Mouse (Mus musculus) CD4-positive, CD25-positive, alpha-beta regulatory T cell (primary cell): Measurements from ENCODE around the gene Adck2. TPM values are rescaled to one million over a fixed set of nuclear protein-coding genes. Genes with fewer than 3 reads are reported as not detected.

ENCODE experiments used
- polyA plus RNA-seq: library from polyadenylated mRNA; unstranded; fragments of 100-300 nt; shearing (Covaris generic); gene quantifications from one replicate; pipeline ENCODE4 v1.2.1, GENCODE M21; 2017

Gene Adck2
- polyA plus RNA-seq = 68.7 TPM

DNA sequence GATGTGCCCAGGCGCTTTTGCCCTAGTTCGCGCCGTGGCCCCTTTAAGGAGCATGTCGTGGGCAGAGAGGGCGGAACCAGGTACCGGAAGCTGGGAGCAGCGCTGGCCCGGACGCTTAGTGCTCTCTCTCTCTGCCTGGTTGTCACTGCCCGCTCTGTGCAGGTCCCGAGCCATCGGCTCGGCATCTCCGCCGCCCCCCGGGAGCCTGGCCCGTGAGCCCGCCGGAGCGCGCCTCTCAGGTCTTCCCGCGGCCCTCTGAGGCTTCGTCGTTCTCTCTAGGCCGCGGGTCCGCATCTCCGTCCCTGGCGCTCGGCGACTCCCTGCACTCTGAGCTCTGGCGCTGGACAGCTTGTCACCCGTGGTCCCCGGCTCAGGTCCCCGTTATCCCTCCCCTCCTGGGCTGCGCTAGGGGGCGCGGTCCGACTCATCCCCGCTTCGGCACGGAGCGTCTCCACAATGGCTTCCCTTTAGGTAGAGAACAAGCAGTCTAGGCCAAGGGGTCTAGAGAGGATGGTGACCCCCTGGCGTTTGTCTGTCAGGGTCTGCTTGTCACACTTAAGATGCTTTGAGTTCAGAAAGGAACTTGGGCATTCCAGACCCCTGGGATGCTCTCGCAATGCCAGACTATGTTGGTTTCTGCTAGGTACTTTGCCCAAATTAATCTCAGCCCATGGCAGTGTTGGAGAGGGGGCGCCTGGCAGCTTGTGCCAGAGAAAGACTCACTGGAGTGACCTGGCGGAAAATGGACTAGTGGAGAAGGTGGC is at the start of gene Adck2:
TSS of gene Adck2 (plus strand) at position 83 of the 764 bp plus-strand sequence.

DNA sequence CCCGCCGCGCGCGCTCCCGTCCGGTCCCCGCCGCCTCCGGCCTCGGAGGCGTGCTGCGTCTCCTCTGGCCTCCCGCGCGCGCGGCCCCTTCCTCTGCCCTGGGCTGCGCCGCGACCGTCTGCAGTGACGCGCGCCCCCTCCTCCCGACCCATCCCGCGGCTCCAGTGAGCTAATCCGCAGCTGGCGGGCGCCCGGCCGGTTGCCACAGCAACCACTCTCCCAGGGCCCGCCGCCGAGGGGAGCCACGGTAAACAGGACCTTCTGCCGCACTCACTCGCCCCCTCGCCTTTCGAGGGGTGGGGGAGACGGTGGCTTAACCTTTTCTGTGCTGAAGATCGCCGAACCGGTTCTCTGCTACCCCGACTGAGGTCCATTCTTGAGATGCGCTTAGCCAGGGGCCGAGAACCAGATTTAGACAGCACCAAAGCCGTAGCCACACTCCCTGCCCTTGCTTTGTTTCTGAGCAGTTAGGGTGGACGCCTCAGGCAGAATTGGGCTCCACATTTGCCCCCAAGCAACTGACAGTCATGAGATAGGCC is 15.9 kb upstream of the Adck2 start, which contains the start of gene Dennd2a:
TSS of gene Dennd2a (minus strand) at position 145 of the 539 bp plus-strand sequence.

DNA sequence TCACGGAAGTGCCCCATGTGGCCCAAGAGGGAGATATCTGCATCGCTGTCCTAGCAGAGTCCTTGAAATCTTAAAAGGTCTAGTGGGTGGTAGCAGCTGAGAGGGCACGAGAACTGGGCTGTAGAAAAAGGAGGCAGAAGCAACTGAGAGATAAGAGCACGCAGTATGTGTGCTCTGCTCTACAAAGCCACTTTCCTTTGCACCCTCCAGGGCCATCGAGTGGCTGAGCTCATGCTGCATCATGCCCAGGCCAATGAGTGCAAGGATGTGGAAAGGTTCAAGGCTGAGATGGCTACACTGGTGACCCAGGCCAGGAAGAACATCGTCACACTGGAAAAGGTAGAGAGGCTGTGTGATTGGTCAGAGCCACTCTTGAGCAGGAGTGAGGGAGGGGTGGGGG is 11.8 kb downstream of the Adck2 start, which contains the start of gene Gm42420:
TSS of gene Gm42420 (plus strand) at position 237 of the 400 bp plus-strand sequence.

DNA sequence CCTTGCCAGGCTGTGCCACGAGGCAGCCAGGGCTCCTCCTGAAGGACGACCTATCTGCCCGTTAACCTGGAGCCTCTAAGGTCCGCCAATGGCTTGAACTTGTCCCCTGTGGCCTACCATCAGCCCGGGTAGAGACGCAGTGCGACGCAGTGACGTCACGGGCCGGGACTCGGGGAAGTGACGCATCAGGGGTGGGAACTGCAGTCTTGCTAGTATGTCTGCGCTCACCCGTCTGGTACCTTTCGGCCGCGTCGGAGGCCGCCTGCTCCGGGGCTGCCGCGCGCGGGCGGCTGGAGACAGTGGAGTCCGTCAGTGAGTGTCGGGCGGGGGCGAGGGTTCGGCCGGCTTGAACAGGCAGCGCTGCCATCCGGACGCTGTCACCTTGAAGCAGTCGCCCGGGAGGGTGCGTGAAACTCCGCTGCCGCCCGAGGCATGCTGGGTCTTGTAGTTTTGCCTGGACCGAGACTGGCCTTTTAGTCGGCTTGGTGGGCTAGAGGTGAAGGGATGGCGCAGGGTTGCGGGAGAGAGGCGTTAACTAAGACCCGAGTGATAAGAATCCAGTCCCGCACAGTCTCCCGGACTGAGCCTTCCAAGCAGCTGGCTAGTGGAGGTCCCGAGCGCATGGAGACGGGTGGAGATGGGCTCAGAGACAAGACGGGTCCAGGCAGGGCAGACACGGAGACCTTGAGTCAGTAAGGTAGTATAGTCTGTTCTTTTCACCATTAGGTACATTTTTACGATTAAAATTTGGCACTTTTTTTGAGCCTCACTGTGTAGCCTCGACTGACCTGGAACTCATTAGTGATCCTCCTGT is 18.9 kb downstream of the Adck2 start, which contains the start of gene Ndufb2:
TSS of gene Ndufb2 (plus strand) at position 174 of the 814 bp plus-strand sequence.

Other genes starting within 250 kb of the Adck2 start
- gene Slc37a3, start 196.2 kb upstream of the Adck2 start, polyA plus RNA-seq = 41.0 TPM
- 38.6 TPM for gene Rab19, start 192.7 kb upstream of the Adck2 start, polyA plus RNA-seq
- gene Mkrn1, start 153.4 kb upstream of the Adck2 start, polyA plus RNA-seq = 167 TPM
- gene Dennd2a, start 16.0 kb upstream of the Adck2 start, polyA plus RNA-seq = 0.57 TPM
- 4.3 TPM for gene Gm42420, start 11.9 kb downstream of the Adck2 start, polyA plus RNA-seq
- gene Ndufb2, start 18.7 kb downstream of the Adck2 start, polyA plus RNA-seq = 135 TPM
- 14.6 TPM for gene Braf, start 151.6 kb downstream of the Adck2 start, polyA plus RNA-seq
- 140 TPM for gene Mrps33, start 237.1 kb downstream of the Adck2 start, polyA plus RNA-seq